Mouse (Mus musculus) ovary, adult 10 weeks (tissue): ENCODE measurements around the gene Slc16a9. TPM values are rescaled to one million over a fixed set of nuclear protein-coding genes. Genes with fewer than 3 reads are reported as not detected.

ENCODE experiments used
- polyA plus RNA-seq: library from polyadenylated mRNA; stranded (reverse); fragments of 350-450 nt; fragmentation: Illumina TruSeq; extraction: RNeasy Lipid Tissue Mini Kit (QIAGEN cat#74804); gene quantifications from one replicate; pipeline ENCODE4 v1.2.3, GENCODE M21; 2014

The Slc16a9 gene
- polyA plus RNA-seq, result 22.7 TPM

GRCm38 (mm10) chr10:70244921-70245558, at the start of gene Slc16a9:
Slc16a9 (plus strand) TSS chr10:70245100.

GRCm38 (mm10) chr10:70204505-70205399, 40.1 kb upstream of the Slc16a9 start, which contains the start of gene Mrln:
Mrln (plus strand) TSS chr10:70204664.

Other genes starting within 250 kb of the Slc16a9 start
- gene Ccdc6, start 148.0 kb upstream of the Slc16a9 start, polyA plus RNA-seq, result 56.6 TPM
- gene Mrln, start 40.4 kb upstream of the Slc16a9 start, polyA plus RNA-seq, result not detected
- gene Fam13c, start 195.4 kb downstream of the Slc16a9 start, polyA plus RNA-seq, result 28.4 TPM